Mouse (Mus musculus): ENCODE measurements around the gene Vmn1r180.
"Not testable (repeated sequence)": the region's sequence is repeated elsewhere in the genome, so short reads cannot be mapped to it uniquely, and the experiment has no call there.

Gene Vmn1r180

GRCm38 (mm10) chr7:23950332-23950731 lies at the start of gene Vmn1r180:
TSS of gene Vmn1r180 (plus strand) at chr7:23950632.
- no peak for DNase-seq

- no peak for DNase-seq
These were observed 23.8 kb upstream of the Vmn1r180 start, which contains the start of gene Vmn1r179 for GRCm38 (mm10) chr7:23926678-23927077. TSS of gene Vmn1r179 (plus strand) at chr7:23926978.

GRCm38 (mm10) chr7:23968044-23968443 lies 17.6 kb downstream of the Vmn1r180 start:
- DNase-seq: peak; percentile 15 to 37

DNA sequence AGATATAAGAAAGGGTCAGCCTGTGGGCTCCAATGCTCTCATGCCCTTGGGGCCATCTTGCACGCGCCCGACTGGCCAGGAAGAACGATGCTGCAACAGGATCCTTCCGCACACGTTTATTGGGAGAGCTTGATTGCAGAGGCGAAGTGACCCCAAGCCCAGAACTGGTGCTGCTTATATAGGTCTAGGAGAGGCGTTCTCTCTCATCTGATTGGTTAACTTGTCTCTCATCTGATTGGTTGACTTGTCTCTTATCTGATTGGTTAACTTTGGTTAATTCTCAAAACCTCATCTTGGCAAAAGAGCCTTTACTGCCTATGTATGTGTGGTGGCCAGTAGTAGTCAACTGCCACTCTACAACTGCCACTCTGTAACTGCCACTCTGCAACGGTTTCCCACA lies 23.9 kb downstream of the Vmn1r180 start, which contains the start of gene Vmn1r181:
TSS of gene Vmn1r181 (plus strand) at position 301 of the 400 bp plus-strand sequence.
- not testable (repeated sequence) for DNase-seq

GRCm38 (mm10) chr7:24001391-24001790 lies 51.0 kb downstream of the Vmn1r180 start, which contains the start of gene V1rd19:
TSS of gene V1rd19 (plus strand) at chr7:24001691.
- no peak for DNase-seq
